Mouse (Mus musculus): ENCODE measurements around the gene Sly.
"Not testable (repeated sequence)": the region's sequence is repeated elsewhere in the genome, so short reads cannot be mapped to it uniquely, and the experiment has no call there.

Gene Sly

GRCm38 (mm10) chrY:57186888-57187287 lies at the start of gene Sly:
Gene Sly, plus strand, starts transcription at chrY:57187188.
- not testable (repeated sequence) for DNase-seq (ENCODE audit: low spot score in 2 of 2)

Measured in urinary bladder, postnatal 4 days (tissue).